Mouse (Mus musculus): Measurements from ENCODE around the gene Mllt3. TPM values are rescaled to one million over a fixed set of nuclear protein-coding genes. Genes with fewer than 3 reads are reported as not detected.

The Mllt3 gene
- polyA plus RNA-seq, 1 experiment from 2014 or later = 110 TPM

DNA sequence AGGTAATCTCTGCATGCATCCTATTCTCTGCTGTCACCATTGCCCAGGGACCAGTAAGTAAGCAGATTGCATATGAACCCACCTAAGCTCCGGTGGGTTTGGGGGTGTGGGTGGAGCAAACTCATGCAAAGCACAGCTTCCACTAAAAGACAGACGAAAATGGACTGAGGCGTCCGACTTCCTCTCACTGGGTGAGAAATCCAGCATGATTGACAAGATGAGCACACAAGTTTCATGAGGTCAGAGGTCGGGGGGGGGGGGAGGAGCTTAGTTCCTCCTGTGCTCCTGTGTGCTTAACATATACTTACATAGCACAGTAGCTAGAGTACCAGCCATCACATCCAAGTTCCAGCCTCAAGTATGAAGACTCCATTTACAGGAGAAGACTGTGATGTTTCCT is 206.8 kb downstream of the Mllt3 start:
- H3K9ac ChIP-seq = no peak overlapping the region
- H3K4me1 ChIP-seq (replicated peaks) = peaks cover 8% of the 10 kb centered on the region; the same call in 1 of the 2 replicates
- no peaks in the 10 kb centered on the region for H3K27me3 ChIP-seq
- peaks cover 6% of the 10 kb centered on the region; the same call in 1 of the 2 replicates for H3K36me3 ChIP-seq
- no peak overlapping the region for H3K27ac ChIP-seq
- no peak for ATAC-seq (ENCODE audit: low FRiP score)
- H3K9me3 ChIP-seq = no peaks in the 10 kb centered on the region
- H3K4me2 ChIP-seq = no peak overlapping the region
- no peak overlapping the region for H3K4me3 ChIP-seq
- WGBS = 75% methylated on average over 5 of the region's 5 CpGs

DNA sequence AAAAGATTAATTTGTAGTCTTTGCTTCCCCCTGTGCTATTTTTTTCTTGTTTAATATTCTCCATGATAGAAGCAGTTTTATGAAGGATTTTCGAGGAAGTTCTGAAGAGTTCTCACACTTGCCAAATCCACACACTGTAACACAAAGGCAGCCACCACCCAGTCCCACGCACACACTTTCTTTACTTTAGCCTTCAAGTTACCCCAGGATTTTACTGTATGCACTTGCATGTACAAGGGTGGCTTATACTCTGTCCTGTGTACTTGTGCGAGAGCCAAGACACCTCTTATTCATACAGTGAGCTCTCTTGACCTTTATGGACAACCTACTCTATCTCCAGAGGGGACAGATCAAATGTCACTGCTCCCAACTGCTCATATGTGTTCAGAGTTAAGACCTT is 209.5 kb downstream of the Mllt3 start:
- WGBS = 88% methylated on average over 3 of the region's 3 CpGs
- Histone ChIP-seq H3K4me2 (no peak overlapping the region), H3K4me1 (replicated peaks) (peaks cover 14% of the 10 kb centered on the region), H3K9ac (no peak overlapping the region), H3K9me3 (no peaks in the 10 kb centered on the region), H3K4me3 (no peak overlapping the region), H3K27ac (no peak overlapping the region), H3K36me3 (peaks cover 6% of the 10 kb centered on the region; the same call in 1 of the 2 replicates), H3K27me3 (no peaks in the 10 kb centered on the region)
- ATAC-seq (ENCODE audit: low FRiP score) = no peak

DNA sequence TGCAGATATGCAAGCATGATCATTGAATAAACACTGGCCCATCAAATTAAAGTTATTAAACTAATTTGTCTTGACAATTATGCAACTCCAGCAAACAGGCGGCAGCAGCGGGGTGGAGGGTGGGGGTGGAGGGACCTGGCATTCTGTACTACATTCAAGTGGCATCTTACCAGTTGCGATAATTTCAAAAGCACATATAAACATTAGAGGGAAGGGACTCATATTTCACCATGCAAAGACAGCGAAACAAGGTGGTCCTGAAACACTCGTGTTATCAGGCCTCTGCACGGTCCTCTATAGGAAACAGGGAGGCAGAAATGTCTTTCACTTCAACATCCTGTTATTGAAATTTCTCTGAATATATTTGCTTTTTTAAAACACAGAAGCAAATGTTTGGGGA is 210.0 kb downstream of the Mllt3 start:
- no peak overlapping the region for H3K27ac ChIP-seq
- no peak overlapping the region for H3K4me3 ChIP-seq
- no peak for ATAC-seq (ENCODE audit: low FRiP score)
- no peak overlapping the region for H3K4me2 ChIP-seq
- H3K36me3 ChIP-seq = peaks cover 6% of the 10 kb centered on the region; the same call in 1 of the 2 replicates
- no peaks in the 10 kb centered on the region for H3K27me3 ChIP-seq
- 80% methylated on average over 6 of the region's 6 CpGs for WGBS
- no peaks in the 10 kb centered on the region for H3K9me3 ChIP-seq
- H3K9ac ChIP-seq = no peak overlapping the region
- H3K4me1 ChIP-seq (replicated peaks) = peaks cover 18% of the 10 kb centered on the region

DNA sequence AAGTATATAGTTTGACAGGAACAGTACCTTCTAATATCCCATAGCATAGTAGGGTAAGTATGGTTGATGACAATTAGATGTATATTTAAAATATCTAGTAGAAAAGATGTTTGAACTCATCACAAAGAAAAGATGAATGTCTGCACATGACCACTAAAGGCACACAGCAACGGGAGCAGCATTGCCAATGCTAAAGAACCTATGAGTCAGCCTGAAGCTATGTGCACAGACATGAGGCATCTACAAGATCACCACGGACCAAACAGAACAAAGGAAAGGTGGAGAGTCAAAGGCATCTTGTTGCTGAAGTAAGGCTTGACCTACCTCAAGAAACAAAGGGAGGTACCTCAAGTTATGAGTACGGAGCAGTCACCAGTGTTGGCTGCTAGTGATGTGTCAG is 212.3 kb downstream of the Mllt3 start:
- Histone ChIP-seq H3K4me1 (replicated peaks) (peaks cover 13% of the 10 kb centered on the region), H3K4me3 (no peak overlapping the region), H3K9ac (no peak overlapping the region), H3K9me3 (no peaks in the 10 kb centered on the region), H3K27me3 (no peaks in the 10 kb centered on the region), H3K36me3 (peaks cover 6% of the 10 kb centered on the region; the same call in 1 of the 2 replicates), H3K27ac (no peak overlapping the region), H3K4me2 (no peak overlapping the region)
- ATAC-seq (ENCODE audit: low FRiP score) = no peak
- WGBS = 95% methylated on average over 3 of the region's 3 CpGs

DNA sequence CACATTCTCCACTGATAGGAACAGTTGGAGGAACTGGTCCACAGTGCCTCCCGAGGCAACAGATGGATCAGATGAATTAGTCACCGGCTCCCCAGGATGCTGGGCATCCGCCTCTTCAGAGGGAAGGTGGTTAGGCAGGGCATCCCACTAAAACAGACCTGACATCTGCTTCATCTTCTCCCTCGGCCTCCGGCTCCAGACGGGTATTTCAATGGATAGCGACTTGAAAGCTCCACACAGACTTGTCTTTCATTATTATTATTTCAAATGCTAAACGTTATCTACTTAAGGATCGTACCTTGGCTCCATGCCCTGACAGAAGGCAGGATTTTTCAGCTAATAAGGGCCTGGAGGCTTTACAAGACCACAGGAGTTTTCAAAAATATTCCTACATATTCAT is 214.0 kb downstream of the Mllt3 start:
- WGBS = 57% methylated on average over 9 of the region's 9 CpGs
- Histone ChIP-seq H3K9me3 (no peaks in the 10 kb centered on the region), H3K27me3 (no peaks in the 10 kb centered on the region), H3K36me3 (peaks cover 6% of the 10 kb centered on the region; the same call in 1 of the 2 replicates), H3K4me3 (no peak overlapping the region), H3K4me1 (replicated peaks) (peaks cover 13% of the 10 kb centered on the region), H3K4me2 (no peak overlapping the region), H3K9ac (no peak overlapping the region), H3K27ac (no peak overlapping the region)
- ATAC-seq (ENCODE audit: low FRiP score) = peak; percentile 36; the same call in 1 of the 2 replicates

DNA sequence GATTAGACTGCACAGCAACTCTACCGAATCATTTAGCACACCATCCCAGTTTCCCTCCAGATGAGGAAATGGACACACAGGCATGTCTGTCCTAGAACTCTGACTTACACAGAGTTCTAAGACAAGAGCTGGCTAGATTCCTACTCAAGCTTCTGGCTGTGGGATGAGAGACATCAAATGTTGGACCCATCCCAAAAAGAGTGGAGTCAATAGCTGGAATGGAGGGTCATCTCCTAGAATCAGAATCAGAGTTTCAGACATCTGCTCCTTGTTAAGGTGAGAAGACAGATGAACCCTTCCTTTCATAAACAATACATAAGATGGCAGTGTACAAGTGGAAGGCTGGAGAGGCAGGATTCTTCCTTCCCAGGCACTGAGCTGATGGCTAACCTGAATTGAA is 214.9 kb downstream of the Mllt3 start:
- Histone ChIP-seq H3K4me2 (no peak overlapping the region), H3K4me1 (replicated peaks) (peaks cover 10% of the 10 kb centered on the region), H3K9ac (no peak overlapping the region), H3K36me3 (peaks cover 6% of the 10 kb centered on the region; the same call in 1 of the 2 replicates), H3K27ac (no peak overlapping the region), H3K9me3 (no peaks in the 10 kb centered on the region), H3K27me3 (no peaks in the 10 kb centered on the region), H3K4me3 (no peak overlapping the region)
- WGBS = 92% methylated on average over 1 of the region's 1 CpGs
- ATAC-seq (ENCODE audit: low FRiP score) = no peak

DNA sequence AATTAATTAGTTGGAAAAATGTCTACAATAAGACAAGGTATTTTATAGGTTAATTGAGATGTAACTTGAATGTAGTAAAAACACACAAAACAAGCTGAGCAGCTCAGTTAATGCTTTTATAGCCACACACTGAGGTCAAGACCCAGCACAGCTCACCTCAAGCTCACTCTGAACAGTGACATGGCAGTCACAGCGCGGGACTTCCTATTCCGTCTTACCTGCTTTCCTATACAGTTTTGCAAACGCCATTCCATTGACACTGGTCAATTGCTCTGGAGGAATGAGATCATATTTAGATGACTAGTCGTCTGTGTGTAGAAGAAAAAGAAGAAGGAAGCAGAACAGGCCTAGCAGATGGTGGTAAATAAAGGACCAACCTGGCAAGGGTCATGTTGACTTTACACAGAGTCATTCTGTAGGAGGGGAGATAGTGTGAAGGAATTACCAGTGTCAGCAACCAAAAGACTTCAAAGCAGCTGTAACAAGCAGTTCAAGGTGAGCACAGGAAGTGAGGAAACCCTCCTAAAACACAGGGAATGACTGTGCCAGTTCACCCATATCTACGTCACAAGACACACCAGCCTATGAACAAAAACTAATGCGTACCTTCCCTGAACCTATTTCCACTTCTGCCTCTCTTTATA is 217.6 kb downstream of the Mllt3 start:
- no peaks in the 10 kb centered on the region for H3K9me3 ChIP-seq
- H3K4me2 ChIP-seq = no peak overlapping the region
- H3K4me3 ChIP-seq = no peak overlapping the region
- no peak overlapping the region for H3K9ac ChIP-seq
- no peak for ATAC-seq (ENCODE audit: low FRiP score)
- H3K36me3 ChIP-seq = no peaks in the 10 kb centered on the region; the same call in 1 of the 2 replicates
- H3K27me3 ChIP-seq = no peaks in the 10 kb centered on the region
- no peak overlapping the region for H3K27ac ChIP-seq
- WGBS = 91% methylated on average over 7 of the region's 7 CpGs
- H3K4me1 ChIP-seq (replicated peaks) = peaks cover 10% of the 10 kb centered on the region

DNA sequence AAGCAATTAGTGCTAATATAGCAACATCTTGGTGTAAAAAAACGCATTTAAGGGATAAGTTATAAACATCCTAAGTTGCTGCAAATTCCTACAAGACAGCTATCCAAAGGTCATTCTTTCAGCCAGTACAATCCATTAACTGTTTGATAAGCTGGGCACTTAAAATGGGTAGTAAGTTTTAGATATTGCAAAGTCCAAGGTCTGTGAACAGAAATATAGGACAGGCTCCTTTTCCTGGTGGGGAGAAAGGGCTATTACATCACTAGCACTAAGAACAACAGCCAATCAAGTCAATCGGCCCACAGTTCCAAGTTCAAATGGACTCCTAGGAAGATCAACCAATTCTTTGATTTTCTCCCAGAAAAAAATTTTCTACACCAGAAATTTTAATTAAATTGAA is 221.3 kb downstream of the Mllt3 start:
- ATAC-seq (ENCODE audit: low FRiP score) = no peak
- no peak overlapping the region for H3K4me3 ChIP-seq

DNA sequence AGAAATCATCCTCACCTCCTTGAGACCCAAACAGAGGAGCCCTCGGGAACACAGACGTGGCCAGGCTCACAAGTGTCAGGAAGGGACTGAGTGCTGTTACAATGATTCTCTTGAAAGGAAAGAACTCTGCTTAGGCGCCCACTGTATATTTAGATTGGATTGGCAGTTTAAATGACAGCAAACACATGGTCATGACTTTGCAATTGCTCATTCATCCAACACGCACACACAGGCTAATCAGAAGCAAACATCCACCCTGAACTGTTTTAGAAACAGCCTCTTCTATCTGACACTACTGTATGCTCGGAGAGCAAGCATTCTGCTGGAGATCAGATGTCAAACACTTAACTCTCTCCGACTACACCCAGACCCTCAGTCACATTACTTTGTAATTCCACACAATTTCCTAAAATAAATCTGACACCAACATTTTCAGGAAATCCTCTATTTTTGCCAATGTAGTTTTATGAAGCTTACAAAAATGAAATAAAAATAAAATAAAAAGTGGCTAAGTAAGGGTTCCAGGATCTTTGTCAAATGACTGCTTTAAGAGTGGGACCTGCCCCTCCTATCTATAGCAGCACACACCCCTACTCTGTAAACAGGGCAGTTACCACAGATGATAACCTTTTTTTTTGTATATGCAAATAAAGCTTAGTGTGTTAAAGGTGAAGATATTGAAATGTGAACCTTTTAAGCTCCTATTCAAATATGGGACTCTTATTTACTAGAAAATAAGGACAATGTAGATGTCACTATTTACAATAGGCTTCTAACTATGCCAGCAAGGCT is 226.8 kb downstream of the Mllt3 start:
- H3K27ac ChIP-seq = no peak overlapping the region; the same call in 1 of the 2 replicates
- WGBS = 29% methylated on average over 6 of the region's 6 CpGs
- H3K4me1 ChIP-seq (replicated peaks) = peaks cover 18% of the 10 kb centered on the region
- no peak overlapping the region for H3K4me2 ChIP-seq
- H3K27me3 ChIP-seq = no peaks in the 10 kb centered on the region
- no peaks in the 10 kb centered on the region for H3K9me3 ChIP-seq
- no peak for ATAC-seq (ENCODE audit: low FRiP score)
- no peak overlapping the region for H3K4me3 ChIP-seq
- no peaks in the 10 kb centered on the region for H3K36me3 ChIP-seq
- H3K9ac ChIP-seq = no peak overlapping the region

More for the DNA sequence above, 221.3 kb downstream of the Mllt3 start:
- H3K27ac ChIP-seq = no peak overlapping the region
- no peak overlapping the region for H3K4me2 ChIP-seq
- H3K9me3 ChIP-seq = no peaks in the 10 kb centered on the region
- no peaks in the 10 kb centered on the region for H3K4me1 ChIP-seq (replicated peaks)
- H3K27me3 ChIP-seq = no peaks in the 10 kb centered on the region
- H3K9ac ChIP-seq = no peak overlapping the region
- H3K36me3 ChIP-seq = no peaks in the 10 kb centered on the region; the same call in 1 of the 2 replicates
- 88% methylated on average over 2 of the region's 2 CpGs for WGBS

DNA sequence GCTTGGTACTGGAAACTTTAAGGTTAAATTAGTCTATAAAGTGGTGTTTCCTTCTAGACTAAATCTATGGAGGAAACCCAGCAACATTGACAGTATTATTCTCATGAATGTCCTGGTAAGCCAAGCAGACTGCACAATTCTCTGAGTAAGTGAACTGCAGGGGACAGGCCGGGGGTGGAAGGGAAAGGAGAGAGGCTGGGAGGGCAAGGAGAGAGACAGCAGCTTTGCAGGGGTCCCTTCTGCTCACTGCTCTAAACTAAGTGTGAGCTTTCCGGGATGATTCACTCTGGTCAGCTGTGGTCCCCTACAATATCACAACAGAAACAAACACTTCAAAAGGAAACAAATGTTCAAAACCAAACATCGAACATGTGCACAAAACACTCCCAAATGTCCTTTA is 228.6 kb downstream of the Mllt3 start:
- 41% methylated on average over 3 of the region's 3 CpGs for WGBS
- H3K27ac ChIP-seq = no peak overlapping the region
- no peak overlapping the region for H3K4me2 ChIP-seq
- H3K36me3 ChIP-seq = no peaks in the 10 kb centered on the region
- peaks cover 21% of the 10 kb centered on the region for H3K4me1 ChIP-seq (replicated peaks)
- no peak overlapping the region for H3K4me3 ChIP-seq
- no peaks in the 10 kb centered on the region for H3K27me3 ChIP-seq
- no peak overlapping the region for H3K9ac ChIP-seq
- ATAC-seq (ENCODE audit: low FRiP score) = no peak
- no peaks in the 10 kb centered on the region for H3K9me3 ChIP-seq

DNA sequence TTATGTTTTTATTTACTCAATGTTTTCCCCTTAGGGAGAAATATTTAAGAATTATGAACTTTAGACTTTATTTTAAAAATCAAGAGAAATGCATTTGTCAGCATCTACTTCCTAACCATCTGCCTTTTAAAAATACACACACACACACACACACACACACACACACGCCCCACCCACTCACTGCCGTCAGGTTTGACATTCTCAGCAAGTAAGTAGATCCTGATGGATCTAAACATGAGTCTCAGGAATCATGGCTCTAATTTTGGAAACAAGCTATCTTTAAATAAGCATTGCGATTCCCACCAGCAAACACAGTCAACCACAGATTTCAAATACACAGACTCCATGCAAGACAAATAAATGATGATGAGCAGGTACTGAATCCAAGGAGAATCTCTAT is 229.9 kb downstream of the Mllt3 start:
- no peaks in the 10 kb centered on the region for H3K27me3 ChIP-seq
- WGBS = 77% methylated on average over 3 of the region's 3 CpGs
- no peak overlapping the region for H3K9ac ChIP-seq
- H3K36me3 ChIP-seq = no peaks in the 10 kb centered on the region
- H3K4me3 ChIP-seq = no peak overlapping the region
- no peak overlapping the region for H3K27ac ChIP-seq
- no peaks in the 10 kb centered on the region for H3K9me3 ChIP-seq
- ATAC-seq (ENCODE audit: low FRiP score) = no peak
- no peak overlapping the region for H3K4me2 ChIP-seq
- H3K4me1 ChIP-seq (replicated peaks) = peaks cover 21% of the 10 kb centered on the region

DNA sequence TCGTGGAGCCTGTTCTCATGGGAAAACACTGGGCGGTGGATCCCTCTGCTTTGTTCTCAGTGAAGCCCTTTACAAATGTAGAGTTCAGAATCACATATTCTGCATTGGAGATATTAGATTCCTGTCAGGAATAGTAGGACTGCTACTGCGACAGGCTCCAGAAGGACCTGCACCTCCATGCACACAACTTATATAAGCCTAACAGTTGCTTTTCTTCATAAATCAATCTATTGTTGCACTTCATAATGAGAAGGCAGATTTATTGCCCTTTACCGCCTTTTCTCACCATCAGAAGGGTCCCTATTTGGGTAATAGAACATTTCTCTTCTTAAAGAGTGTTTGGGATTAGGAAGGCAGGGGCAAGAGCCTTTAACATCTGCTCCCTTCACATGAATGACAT is 231.0 kb downstream of the Mllt3 start:
- 45% methylated on average over 4 of the region's 4 CpGs for WGBS
- H3K4me3 ChIP-seq = no peak overlapping the region
- no peak overlapping the region for H3K9ac ChIP-seq
- no peaks in the 10 kb centered on the region for H3K9me3 ChIP-seq
- H3K4me1 ChIP-seq (replicated peaks) = peaks cover 21% of the 10 kb centered on the region
- H3K27ac ChIP-seq = no peak overlapping the region
- ATAC-seq (ENCODE audit: low FRiP score) = no peak
- H3K36me3 ChIP-seq = no peaks in the 10 kb centered on the region
- H3K27me3 ChIP-seq = no peaks in the 10 kb centered on the region
- H3K4me2 ChIP-seq = no peak overlapping the region

DNA sequence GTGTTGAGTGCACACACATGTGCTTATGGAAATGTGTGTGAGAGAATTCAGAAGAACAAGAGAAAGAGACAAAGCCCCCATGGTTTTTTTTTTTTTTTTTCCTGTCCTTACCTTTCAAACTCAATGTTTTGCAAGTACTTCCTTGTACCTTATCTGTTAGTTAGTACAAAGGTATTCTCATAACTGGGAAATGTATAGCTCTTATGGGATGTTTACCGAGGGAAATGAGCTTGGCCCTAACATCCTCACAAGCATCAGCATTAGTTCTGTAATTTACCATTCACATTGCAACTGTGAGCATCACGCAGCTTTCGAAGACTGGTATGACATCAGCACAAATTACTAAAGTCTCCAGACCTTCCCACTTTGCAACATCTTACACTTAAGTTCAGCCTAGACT is 231.8 kb downstream of the Mllt3 start:
- Histone ChIP-seq H3K9me3 (no peaks in the 10 kb centered on the region), H3K27me3 (no peaks in the 10 kb centered on the region), H3K4me1 (replicated peaks) (peaks cover 21% of the 10 kb centered on the region), H3K9ac (no peak overlapping the region), H3K27ac (no peak overlapping the region), H3K4me2 (no peak overlapping the region), H3K4me3 (no peak overlapping the region), H3K36me3 (no peaks in the 10 kb centered on the region)
- no peak for ATAC-seq (ENCODE audit: low FRiP score)
- 81% methylated on average over 3 of the region's 3 CpGs for WGBS

All from hindbrain, embryonic 13.5 days (tissue).